Mouse (Mus musculus): ENCODE measurements around the gene Use1. TPM values are rescaled to one million over a fixed set of nuclear protein-coding genes. Genes with fewer than 3 reads are reported as not detected.

The Use1 gene
- polyA plus RNA-seq, 1 experiment from 2014 or later: 82.5 TPM

DNA sequence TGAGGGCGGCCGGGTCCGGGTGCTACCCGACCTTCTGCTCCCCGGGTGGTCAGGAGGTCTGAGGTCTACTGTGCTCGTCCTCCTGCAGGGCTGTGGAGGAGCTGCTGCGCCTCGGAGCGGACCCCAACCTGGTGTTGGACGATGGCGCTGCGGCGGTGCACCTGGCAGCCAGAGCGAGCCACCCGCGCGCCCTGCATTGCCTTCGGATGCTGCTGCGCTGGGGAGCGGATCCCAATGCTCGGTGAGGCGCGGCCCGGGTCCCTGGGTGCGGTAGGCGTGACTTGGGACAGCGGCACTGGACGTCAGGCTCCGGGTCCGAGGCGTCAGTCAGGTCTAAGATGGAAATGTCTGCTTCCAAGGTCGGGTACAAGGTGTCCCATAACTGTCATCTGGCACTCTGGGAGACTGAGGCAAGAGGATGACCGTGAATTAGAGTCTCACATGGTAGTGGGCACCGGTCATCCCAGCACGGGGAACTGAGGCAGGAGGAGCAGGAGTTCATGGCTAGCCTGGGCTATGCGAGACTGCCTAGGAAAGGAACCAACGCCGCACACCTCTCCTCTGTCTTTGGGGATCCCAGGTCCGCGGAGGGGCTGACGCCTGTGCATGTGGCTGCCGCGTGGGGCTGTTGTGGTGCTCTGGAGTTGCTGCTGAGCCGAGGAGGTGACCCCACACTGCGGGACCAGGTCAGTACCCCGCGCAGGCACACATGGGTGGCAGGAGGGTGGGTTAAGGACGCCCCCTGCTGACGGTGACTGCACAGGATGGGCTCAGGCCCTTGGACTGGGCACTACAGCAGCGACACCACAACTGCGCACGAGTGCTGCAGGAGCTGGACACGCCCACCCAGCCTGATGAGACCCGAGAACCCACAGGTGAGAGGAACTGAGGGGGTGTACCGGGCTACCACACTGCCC is 39.7 kb downstream of the Use1 start:
- WGBS: 1% methylated on average over 55 of the region's 55 CpGs
- Histone ChIP-seq H3K9ac (replicated peaks) (peak overlapping the region; percentile 66), H3K4me1 (peaks cover 25% of the 10 kb centered on the region), H3K27ac (replicated peaks) (peak overlapping the region; percentile 63; the same call in 1 of the 2 replicates), H3K36me3 (peaks cover 35% of the 10 kb centered on the region), H3K4me2 (replicated peaks) (peak overlapping the region; percentile 83), H3K9me3 (no peaks in the 10 kb centered on the region), H3K27me3 (no peaks in the 10 kb centered on the region), H3K4me3 (peak overlapping the region; percentile 65)
- ATAC-seq (ENCODE audit: low FRiP score, low read depth): peak; percentile 79

DNA sequence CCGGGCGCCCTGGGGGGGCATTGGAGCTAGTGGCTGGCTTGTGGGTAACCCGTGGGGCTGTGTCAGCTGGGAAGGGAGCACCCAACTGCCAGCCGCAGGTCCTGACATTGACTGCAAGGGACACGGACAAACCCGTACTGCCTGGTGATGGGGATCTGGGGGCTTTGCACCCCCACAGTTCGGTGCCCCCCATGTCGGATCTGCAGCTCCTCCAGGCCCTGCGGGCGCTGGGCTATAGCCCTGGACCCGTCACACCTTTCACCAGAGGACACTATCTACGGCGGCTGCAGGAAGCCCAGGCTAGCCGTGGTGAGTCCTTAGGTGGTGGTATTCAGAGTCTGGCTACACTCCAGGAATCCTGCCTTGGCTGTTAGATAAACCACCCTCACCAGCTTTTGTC is 40.8 kb downstream of the Use1 start:
- 0 out of 2 replicates have a peak overlapping the region, but pooled peaks have one; percentile 65 for H3K4me3 ChIP-seq
- no peak overlapping the region for H3K27ac ChIP-seq (replicated peaks)
- H3K36me3 ChIP-seq: peaks cover 35% of the 10 kb centered on the region
- H3K4me1 ChIP-seq: peaks cover 29% of the 10 kb centered on the region
- H3K27me3 ChIP-seq: no peaks in the 10 kb centered on the region; the same call in 1 of the 2 replicates
- 92% methylated on average over 14 of the region's 14 CpGs for WGBS
- peak overlapping the region; percentile 83 for H3K4me2 ChIP-seq (replicated peaks)
- H3K9ac ChIP-seq (replicated peaks): peak overlapping the region; percentile 17; the same call in 1 of the 2 replicates
- H3K9me3 ChIP-seq: no peaks in the 10 kb centered on the region
- ATAC-seq (ENCODE audit: low FRiP score, low read depth): no peak

- no peak overlapping the region for H3K4me2 ChIP-seq (replicated peaks)
- no peaks in the 10 kb centered on the region; the same call in 1 of the 2 replicates for H3K27me3 ChIP-seq
- H3K4me1 ChIP-seq: peaks cover 29% of the 10 kb centered on the region
- H3K27ac ChIP-seq (replicated peaks): no peak overlapping the region
- no peak overlapping the region for H3K4me3 ChIP-seq
- H3K9me3 ChIP-seq: no peaks in the 10 kb centered on the region
- peaks cover 35% of the 10 kb centered on the region for H3K36me3 ChIP-seq
- no peak for ATAC-seq (ENCODE audit: low FRiP score, low read depth)
- H3K9ac ChIP-seq (replicated peaks): no peak overlapping the region
- WGBS: 98% methylated on average over 4 of the region's 4 CpGs
Observed at GRCm38 (mm10) chr8:71408231-71408630, 41.6 kb downstream of the Use1 start.

DNA sequence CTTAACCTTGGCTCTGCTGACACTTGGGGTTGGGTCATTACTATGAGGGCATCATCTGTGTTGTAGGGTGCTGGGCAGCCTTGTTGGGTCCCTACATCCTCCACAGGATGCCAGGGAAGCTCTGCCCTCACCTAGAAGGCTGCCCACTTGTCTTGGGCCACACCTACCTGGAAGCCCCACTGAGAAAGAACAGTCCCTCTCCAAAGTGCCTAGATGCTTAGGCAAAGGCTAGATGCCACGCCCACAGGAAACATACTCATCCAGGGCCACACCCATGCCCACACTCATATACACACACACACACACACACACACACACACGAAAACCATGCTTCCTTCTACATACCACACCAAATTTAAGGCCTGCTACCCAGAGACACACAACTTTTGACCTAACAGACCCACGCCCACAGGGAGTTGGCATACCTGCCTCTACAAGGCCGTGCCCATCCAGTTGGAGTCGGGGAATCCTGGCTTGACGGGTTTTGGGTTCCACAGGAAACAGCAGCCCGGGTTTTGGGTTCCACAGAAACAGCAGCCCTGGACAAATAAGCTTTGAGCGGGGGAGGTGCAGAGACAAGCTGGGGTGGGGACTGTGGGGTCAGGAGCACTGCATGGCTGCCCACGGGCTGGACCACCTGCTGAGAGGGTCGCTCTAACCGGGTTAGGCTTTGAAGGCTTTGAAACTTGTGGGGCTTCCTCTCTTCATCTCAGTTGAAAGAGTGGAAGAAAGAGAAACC is 45.1 kb downstream of the Use1 start:
- no peak for ATAC-seq (ENCODE audit: low FRiP score, low read depth)
- H3K9me3 ChIP-seq: no peaks in the 10 kb centered on the region
- H3K27me3 ChIP-seq: no peaks in the 10 kb centered on the region; the same call in 1 of the 2 replicates
- H3K4me3 ChIP-seq: no peak overlapping the region
- WGBS: 49% methylated on average over 11 of the region's 11 CpGs
- H3K9ac ChIP-seq (replicated peaks): no peak overlapping the region
- no peak overlapping the region for H3K27ac ChIP-seq (replicated peaks)
- peaks cover 15% of the 10 kb centered on the region for H3K4me1 ChIP-seq
- H3K36me3 ChIP-seq: peaks cover 31% of the 10 kb centered on the region
- no peak overlapping the region for H3K4me2 ChIP-seq (replicated peaks)

Other genes starting within 250 kb of the Use1 start
- 26.0 and 28.1 TPM in 2 replicates for gene Myo9b, start 94.1 kb upstream of the Use1 start, polyA plus RNA-seq (2016; fragmentation: Nextera tagmentation; extraction: Ambion mirVana)
- 53.0 and 57.7 TPM in 2 replicates for gene Haus8, start 93.9 kb upstream of the Use1 start, polyA plus RNA-seq (2016; fragmentation: Nextera tagmentation; extraction: Ambion mirVana)
- 4.5 and 6.3 TPM in 2 replicates for gene Ocel1, start 4.5 kb downstream of the Use1 start, polyA plus RNA-seq (2016; fragmentation: Nextera tagmentation; extraction: Ambion mirVana)
- 54.4 and 58.5 TPM in 2 replicates for gene Nr2f6, start 15.1 kb downstream of the Use1 start, polyA plus RNA-seq (2016; fragmentation: Nextera tagmentation; extraction: Ambion mirVana)
- 5.6 and 5.9 TPM in 2 replicates for gene Ushbp1, start 29.0 kb downstream of the Use1 start, polyA plus RNA-seq (2016; fragmentation: Nextera tagmentation; extraction: Ambion mirVana)
- 91.7 and 102 TPM in 2 replicates for gene Babam1, start 30.0 kb downstream of the Use1 start, polyA plus RNA-seq (2016; fragmentation: Nextera tagmentation; extraction: Ambion mirVana)
- gene Ankle1, start 39.2 kb downstream of the Use1 start, polyA plus RNA-seq (2016; fragmentation: Nextera tagmentation; extraction: Ambion mirVana): 34.8 and 39.1 TPM in 2 replicates
- 109 and 111 TPM in 2 replicates for gene Abhd8, start 96.8 kb downstream of the Use1 start, polyA plus RNA-seq (2016; fragmentation: Nextera tagmentation; extraction: Ambion mirVana)
- gene Mrpl34, start 98.1 kb downstream of the Use1 start, polyA plus RNA-seq (2016; fragmentation: Nextera tagmentation; extraction: Ambion mirVana): 235 and 245 TPM in 2 replicates
- gene Dda1, start 102.4 kb downstream of the Use1 start, polyA plus RNA-seq (2016; fragmentation: Nextera tagmentation; extraction: Ambion mirVana): 145 and 152 TPM in 2 replicates
- 14.2 and 18.7 TPM in 2 replicates for gene Ano8, start 119.1 kb downstream of the Use1 start, polyA plus RNA-seq (2016; fragmentation: Nextera tagmentation; extraction: Ambion mirVana)
- 15.5 and 18.3 TPM in 2 replicates for gene Gtpbp3, start 121.3 kb downstream of the Use1 start, polyA plus RNA-seq (2016; fragmentation: Nextera tagmentation; extraction: Ambion mirVana)
- 26.9 and 29.5 TPM in 2 replicates for gene Plvap, start 144.9 kb downstream of the Use1 start, polyA plus RNA-seq (2016; fragmentation: Nextera tagmentation; extraction: Ambion mirVana)
- 0.13 and 0.41 TPM in 2 replicates for gene Ccdc194, start 158.9 kb downstream of the Use1 start, polyA plus RNA-seq (2016; fragmentation: Nextera tagmentation; extraction: Ambion mirVana)
- 13.1 and 14.5 TPM in 2 replicates for gene Bst2, start 170.6 kb downstream of the Use1 start, polyA plus RNA-seq (2016; fragmentation: Nextera tagmentation; extraction: Ambion mirVana)
- 54.0 and 57.0 TPM in 2 replicates for gene Mvb12a, start 176.1 kb downstream of the Use1 start, polyA plus RNA-seq (2016; fragmentation: Nextera tagmentation; extraction: Ambion mirVana)
- gene Tmem221, start 192.0 kb downstream of the Use1 start, polyA plus RNA-seq (2016; fragmentation: Nextera tagmentation; extraction: Ambion mirVana): 0.14 TPM in 2 replicates
- gene Nxnl1, start 199.8 kb downstream of the Use1 start, polyA plus RNA-seq (2016; fragmentation: Nextera tagmentation; extraction: Ambion mirVana): not detected in 2 replicates
- gene Slc27a1, start 202.0 kb downstream of the Use1 start, polyA plus RNA-seq (2016; fragmentation: Nextera tagmentation; extraction: Ambion mirVana): 38.4 and 44.4 TPM in 2 replicates
- gene Pgls, start 225.3 kb downstream of the Use1 start, polyA plus RNA-seq (2016; fragmentation: Nextera tagmentation; extraction: Ambion mirVana): 215 and 216 TPM in 2 replicates
- gene Fam129c, start 230.8 kb downstream of the Use1 start, polyA plus RNA-seq (2016; fragmentation: Nextera tagmentation; extraction: Ambion mirVana): 6.5 and 6.9 TPM in 2 replicates
- 52.1 and 56.2 TPM in 2 replicates for gene Colgalt1, start 244.2 kb downstream of the Use1 start, polyA plus RNA-seq (2016; fragmentation: Nextera tagmentation; extraction: Ambion mirVana)